Mouse (Mus musculus): ENCODE measurements around the gene Marf1.

DNA sequence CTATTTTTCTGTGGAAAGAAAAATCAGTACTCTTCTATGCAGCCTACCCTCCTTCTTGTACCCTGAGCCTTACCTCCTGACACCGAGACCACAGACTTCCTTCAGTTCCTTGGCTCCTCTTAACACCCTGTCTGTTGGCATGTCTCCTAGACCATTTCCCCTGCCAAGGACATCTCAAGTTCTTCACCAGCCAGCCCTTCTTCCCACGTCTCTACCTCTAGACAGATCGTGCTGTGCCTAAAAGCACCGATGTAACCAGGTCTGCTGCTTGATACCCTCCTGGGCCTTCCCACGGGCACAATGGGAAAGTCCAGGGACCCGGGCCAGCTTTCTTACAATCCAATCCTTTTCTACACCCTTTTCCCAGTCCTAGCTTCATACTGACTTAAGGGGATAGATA is 57.3 kb downstream of the Marf1 start:
- no peak for TF ChIP-seq CTCF (IDR thresholded peaks at IDR 0.05; ENCODE audit: borderline replicate concordance, control insufficient read depth, extremely low read depth, insufficient read depth, low read length, poor library complexity)
- TF ChIP-seq POLR2A (IDR thresholded peaks at IDR 0.05; ENCODE audit: control insufficient read depth, extremely low read depth, insufficient read depth, low read length, poor library complexity), result no peak
